Mouse (Mus musculus): ENCODE results near the gene Clstn2. TPM values are rescaled to one million over a fixed set of nuclear protein-coding genes. Genes with fewer than 3 reads are reported as not detected.

Clstn2 gene
- polyA plus RNA-seq, 1 experiment: 1.9 TPM

- no peak for TF ChIP-seq CTCF (conservative IDR thresholded peaks at IDR 0.05; ENCODE audit: insufficient read depth, insufficient read length, low read depth, low read length)
- no peak for TF ChIP-seq POLR2A (IDR thresholded peaks at IDR 0.05; ENCODE audit: low read depth, low read length)
- no peak for DNase-seq
- Histone ChIP-seq H3K4me3 (ENCODE audit: insufficient read depth, low read depth, low read length) (no peak overlapping the region), H3K36me3 (ENCODE audit: control insufficient read depth, insufficient read depth, low read length) (no peaks in the 10 kb centered on the region), H3K27ac (ENCODE audit: insufficient read depth, low read depth, low read length) (no peak overlapping the region), H3K4me1 (ENCODE audit: control insufficient read depth, insufficient read depth, low read length) (no peaks in the 10 kb centered on the region), H3K27me3 (replicated peaks; ENCODE audit: control insufficient read depth, insufficient read depth, low read length) (no peaks in the 10 kb centered on the region)
- 66% methylated on average over 3 of the region's 3 CpGs for WGBS
Measured at GRCm38 (mm10) chr9:97533306-97533705, 499.7 kb downstream of the Clstn2 start.

- no peak for DNase-seq
- 90% methylated on average over 13 of the region's 13 CpGs for WGBS
- no peak for TF ChIP-seq POLR2A (IDR thresholded peaks at IDR 0.05; ENCODE audit: low read depth, low read length)
- no peak for TF ChIP-seq CTCF (conservative IDR thresholded peaks at IDR 0.05; ENCODE audit: insufficient read depth, insufficient read length, low read depth, low read length)
Measured at GRCm38 (mm10) chr9:97532536-97532935, 500.4 kb downstream of the Clstn2 start.

GRCm38 (mm10) chr9:97527926-97528325, 505.1 kb downstream of the Clstn2 start:
- WGBS: 97% methylated on average over 1 of the region's 1 CpGs
- no peaks in the 10 kb centered on the region for H3K36me3 ChIP-seq (ENCODE audit: control insufficient read depth, insufficient read depth, low read length)
- no peaks in the 10 kb centered on the region for H3K4me1 ChIP-seq (ENCODE audit: control insufficient read depth, insufficient read depth, low read length)
- no peak overlapping the region for H3K4me3 ChIP-seq (ENCODE audit: insufficient read depth, low read depth, low read length)
- no peak for DNase-seq
- TF ChIP-seq CTCF (conservative IDR thresholded peaks at IDR 0.05; ENCODE audit: insufficient read depth, insufficient read length, low read depth, low read length): no peak
- no peak for TF ChIP-seq POLR2A (IDR thresholded peaks at IDR 0.05; ENCODE audit: low read depth, low read length)
- no peak overlapping the region for H3K27ac ChIP-seq (ENCODE audit: insufficient read depth, low read depth, low read length)
- H3K27me3 ChIP-seq (replicated peaks; ENCODE audit: control insufficient read depth, insufficient read depth, low read length): no peaks in the 10 kb centered on the region

More at GRCm38 (mm10) chr9:97532536-97532935, 500.4 kb downstream of the Clstn2 start:
- H3K4me3 ChIP-seq (ENCODE audit: insufficient read depth, low read depth, low read length): no peak overlapping the region
- H3K4me1 ChIP-seq (ENCODE audit: control insufficient read depth, insufficient read depth, low read length): no peaks in the 10 kb centered on the region
- H3K27me3 ChIP-seq (replicated peaks; ENCODE audit: control insufficient read depth, insufficient read depth, low read length): no peaks in the 10 kb centered on the region
- H3K36me3 ChIP-seq (ENCODE audit: control insufficient read depth, insufficient read depth, low read length): no peaks in the 10 kb centered on the region
- no peak overlapping the region for H3K27ac ChIP-seq (ENCODE audit: insufficient read depth, low read depth, low read length)

GRCm38 (mm10) chr9:97527276-97527675, 505.7 kb downstream of the Clstn2 start:
- TF ChIP-seq POLR2A (IDR thresholded peaks at IDR 0.05; ENCODE audit: low read depth, low read length): no peak
- TF ChIP-seq CTCF (conservative IDR thresholded peaks at IDR 0.05; ENCODE audit: insufficient read depth, insufficient read length, low read depth, low read length): no peak
- DNase-seq: peak; percentile 31
- H3K27ac ChIP-seq (ENCODE audit: insufficient read depth, low read depth, low read length): no peak overlapping the region
- H3K4me1 ChIP-seq (ENCODE audit: control insufficient read depth, insufficient read depth, low read length): no peaks in the 10 kb centered on the region
- H3K4me3 ChIP-seq (ENCODE audit: insufficient read depth, low read depth, low read length): no peak overlapping the region
- no peaks in the 10 kb centered on the region for H3K36me3 ChIP-seq (ENCODE audit: control insufficient read depth, insufficient read depth, low read length)
- no peaks in the 10 kb centered on the region for H3K27me3 ChIP-seq (replicated peaks; ENCODE audit: control insufficient read depth, insufficient read depth, low read length)
- 80% methylated on average over 1 of the region's 1 CpGs for WGBS

- Histone ChIP-seq H3K36me3 (ENCODE audit: control insufficient read depth, insufficient read depth, low read length) (no peaks in the 10 kb centered on the region), H3K27ac (ENCODE audit: insufficient read depth, low read depth, low read length) (no peak overlapping the region), H3K4me3 (ENCODE audit: insufficient read depth, low read depth, low read length) (no peak overlapping the region), H3K27me3 (replicated peaks; ENCODE audit: control insufficient read depth, insufficient read depth, low read length) (no peaks in the 10 kb centered on the region), H3K4me1 (ENCODE audit: control insufficient read depth, insufficient read depth, low read length) (no peaks in the 10 kb centered on the region)
- no peak for DNase-seq
- 73% methylated on average over 3 of the region's 3 CpGs for WGBS
- TF ChIP-seq POLR2A (IDR thresholded peaks at IDR 0.05; ENCODE audit: low read depth, low read length): no peak
- no peak for TF ChIP-seq CTCF (conservative IDR thresholded peaks at IDR 0.05; ENCODE audit: insufficient read depth, insufficient read length, low read depth, low read length)
Measured at GRCm38 (mm10) chr9:97525563-97525962, 507.4 kb downstream of the Clstn2 start.

- H3K27ac ChIP-seq (ENCODE audit: insufficient read depth, low read depth, low read length): no peak overlapping the region
- WGBS: 77% methylated on average over 3 of the region's 3 CpGs
Measured at GRCm38 (mm10) chr9:97524861-97525260, 508.1 kb downstream of the Clstn2 start.

GRCm38 (mm10) chr9:97520771-97521170, 512.2 kb downstream of the Clstn2 start:
- H3K36me3 ChIP-seq (ENCODE audit: control insufficient read depth, insufficient read depth, low read length): no peaks in the 10 kb centered on the region
- no peak for TF ChIP-seq POLR2A (IDR thresholded peaks at IDR 0.05; ENCODE audit: low read depth, low read length)
- no peak for TF ChIP-seq CTCF (conservative IDR thresholded peaks at IDR 0.05; ENCODE audit: insufficient read depth, insufficient read length, low read depth, low read length)
- WGBS: 97% methylated on average over 3 of the region's 3 CpGs
- H3K27me3 ChIP-seq (replicated peaks; ENCODE audit: control insufficient read depth, insufficient read depth, low read length): no peaks in the 10 kb centered on the region
- DNase-seq: no peak
- no peak overlapping the region for H3K27ac ChIP-seq (ENCODE audit: insufficient read depth, low read depth, low read length)
- no peak overlapping the region for H3K4me3 ChIP-seq (ENCODE audit: insufficient read depth, low read depth, low read length)
- H3K4me1 ChIP-seq (ENCODE audit: control insufficient read depth, insufficient read depth, low read length): no peaks in the 10 kb centered on the region

More at GRCm38 (mm10) chr9:97524861-97525260, 508.1 kb downstream of the Clstn2 start:
- DNase-seq: no peak
- H3K4me3 ChIP-seq (ENCODE audit: insufficient read depth, low read depth, low read length): no peak overlapping the region
- no peaks in the 10 kb centered on the region for H3K4me1 ChIP-seq (ENCODE audit: control insufficient read depth, insufficient read depth, low read length)
- TF ChIP-seq POLR2A (IDR thresholded peaks at IDR 0.05; ENCODE audit: low read depth, low read length) (no peak), CTCF (conservative IDR thresholded peaks at IDR 0.05; ENCODE audit: insufficient read depth, insufficient read length, low read depth, low read length) (no peak)
- H3K27me3 ChIP-seq (replicated peaks; ENCODE audit: control insufficient read depth, insufficient read depth, low read length): no peaks in the 10 kb centered on the region
- H3K36me3 ChIP-seq (ENCODE audit: control insufficient read depth, insufficient read depth, low read length): no peaks in the 10 kb centered on the region
